Mouse (Mus musculus) limb, embryonic 11.5 days (tissue): ENCODE measurements around the gene Ttc4. TPM values are rescaled to one million over a fixed set of nuclear protein-coding genes. Genes with fewer than 3 reads are reported as not detected.

Experiments
- ATAC-seq: fragments of 200-750 bp; cut with Nextera tagmentation; 2 replicates; pipeline ENCODE4 v1.8.0; 2017; ENCODE audit warnings: low read depth; ENCODE audit not compliant: insufficient number of reproducible peaks, low FRiP score, low TSS enrichment
- DNase-seq: peaks from one replicate; pipeline ENCODE4 v3.0.0-alpha.2; 2015; ENCODE audit warnings: low spot score
- H3K27ac ChIP-seq: fragments of 300-500 bp; sonication (generic); replicated peaks from 2 replicates; pipeline ENCODE4 v1.5.1; 2014; ENCODE audit warnings: low read depth, mild to moderate bottlenecking, low read length
- H3K27me3 ChIP-seq: fragments of 300-500 bp; sonication (generic); 2 replicates; pipeline ENCODE4 v1.6.1; 2014; ENCODE audit warnings: mild to moderate bottlenecking, low read length, mixed read lengths; ENCODE audit not compliant: control insufficient read depth, insufficient read depth
- H3K36me3 ChIP-seq: fragments of 300-500 bp; sonication (generic); 2 replicates; pipeline ENCODE4 v1.6.1; 2014; ENCODE audit warnings: mild to moderate bottlenecking, low read length, moderate library complexity, mixed read lengths; ENCODE audit not compliant: control insufficient read depth, insufficient read depth
- H3K4me1 ChIP-seq: fragments of 300-500 bp; sonication (generic); 2 replicates; pipeline ENCODE4 v1.6.1; 2014; ENCODE audit warnings: low read length, mixed read lengths; ENCODE audit not compliant: control insufficient read depth, insufficient read depth
- H3K4me2 ChIP-seq: fragments of 300-500 bp; sonication (generic); 2 replicates; pipeline ENCODE4 v1.6.1; 2014; ENCODE audit warnings: low read depth, mild to moderate bottlenecking, moderate library complexity; ENCODE audit not compliant: severe bottlenecking
- H3K4me3 ChIP-seq: fragments of 300-500 bp; sonication (generic); 2 replicates; pipeline ENCODE4 v1.5.1; 2014; ENCODE audit warnings: low read depth, low read length
- H3K9ac ChIP-seq: fragments of 300-500 bp; sonication (generic); 2 replicates; pipeline ENCODE4 v1.6.1; 2014; ENCODE audit warnings: mild to moderate bottlenecking, low read length
- H3K9me3 ChIP-seq: fragments of 300-500 bp; sonication (generic); 2 replicates; pipeline ENCODE4 v1.6.1; 2016; ENCODE audit warnings: low read length; ENCODE audit not compliant: control insufficient read depth
- WGBS: fragments of 180-500 bp; shearing (Covaris S2); extraction: QIAGEN DNeasy Blood & Tissue Kit; methylation state at CpG from one replicate; pipeline ENCODE4 v1.1.7; 2014; 5-methylcytosine and 5-hydroxymethylcytosine counted together
- polyA plus RNA-seq: library from polyadenylated mRNA; unstranded; fragments of >200 nt; fragmentation: Nextera tagmentation; extraction: Ambion mirVana; gene quantifications from 2 replicates; pipeline ENCODE4 v1.2.1, GENCODE M21; 2014

Gene Ttc4
- polyA plus RNA-seq, 1 experiment from 2014 or later: 101 TPM

GRCm38 (mm10) chr4:106665673-106666072, 13.1 kb downstream of the Ttc4 start:
- no peak overlapping the region for H3K27ac ChIP-seq
- H3K36me3 ChIP-seq: peaks cover 34% of the 10 kb centered on the region
- H3K9me3 ChIP-seq: no peaks in the 10 kb centered on the region
- DNase-seq (no peak), ATAC-seq (no peak)
- H3K4me2 ChIP-seq: no peak overlapping the region
- H3K9ac ChIP-seq: no peak overlapping the region
- no peaks in the 10 kb centered on the region for H3K4me1 ChIP-seq
- H3K27me3 ChIP-seq: no peaks in the 10 kb centered on the region
- H3K4me3 ChIP-seq: no peak overlapping the region
- 93% methylated on average over 10 of the region's 10 CpGs for WGBS

- no peak overlapping the region for H3K9ac ChIP-seq
- H3K36me3 ChIP-seq: peaks cover 31% of the 10 kb centered on the region
- H3K27me3 ChIP-seq: no peaks in the 10 kb centered on the region
- H3K4me3 ChIP-seq: no peak overlapping the region
- H3K4me1 ChIP-seq: no peaks in the 10 kb centered on the region
- 98% methylated on average over 2 of the region's 2 CpGs for WGBS
- DNase-seq (no peak), ATAC-seq (no peak)
- H3K4me2 ChIP-seq: no peak overlapping the region
- H3K9me3 ChIP-seq: no peaks in the 10 kb centered on the region
- no peak overlapping the region for H3K27ac ChIP-seq
Measured at GRCm38 (mm10) chr4:106665269-106665668, 13.5 kb downstream of the Ttc4 start.

DNA sequence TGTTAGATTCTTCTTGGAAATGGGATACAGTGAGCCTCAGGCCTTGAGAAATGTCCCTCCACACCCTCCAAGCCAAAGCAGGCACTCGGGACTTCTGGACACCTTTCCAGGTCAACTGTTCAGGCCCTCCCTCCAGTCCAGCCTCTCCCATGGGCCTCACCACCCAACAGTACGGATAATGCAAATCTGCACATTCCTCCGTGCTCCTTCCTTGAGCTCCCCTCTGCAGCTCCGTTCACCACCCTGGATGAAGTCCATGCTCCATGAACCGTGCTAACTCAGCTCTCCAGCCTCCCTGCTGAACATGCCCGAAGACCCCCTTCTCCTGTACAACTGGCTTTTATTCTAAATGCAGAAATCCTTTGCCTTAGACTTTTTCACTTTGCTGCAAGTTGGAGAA, 14.0 kb downstream of the Ttc4 start:
- no peak for ATAC-seq
- Histone ChIP-seq H3K4me2 (no peak overlapping the region), H3K9me3 (no peaks in the 10 kb centered on the region), H3K4me1 (no peaks in the 10 kb centered on the region), H3K27me3 (no peaks in the 10 kb centered on the region), H3K27ac (no peak overlapping the region), H3K36me3 (peaks cover 27% of the 10 kb centered on the region), H3K9ac (no peak overlapping the region), H3K4me3 (no peak overlapping the region)
- WGBS: 93% methylated on average over 6 of the region's 6 CpGs
- no peak for DNase-seq

DNA sequence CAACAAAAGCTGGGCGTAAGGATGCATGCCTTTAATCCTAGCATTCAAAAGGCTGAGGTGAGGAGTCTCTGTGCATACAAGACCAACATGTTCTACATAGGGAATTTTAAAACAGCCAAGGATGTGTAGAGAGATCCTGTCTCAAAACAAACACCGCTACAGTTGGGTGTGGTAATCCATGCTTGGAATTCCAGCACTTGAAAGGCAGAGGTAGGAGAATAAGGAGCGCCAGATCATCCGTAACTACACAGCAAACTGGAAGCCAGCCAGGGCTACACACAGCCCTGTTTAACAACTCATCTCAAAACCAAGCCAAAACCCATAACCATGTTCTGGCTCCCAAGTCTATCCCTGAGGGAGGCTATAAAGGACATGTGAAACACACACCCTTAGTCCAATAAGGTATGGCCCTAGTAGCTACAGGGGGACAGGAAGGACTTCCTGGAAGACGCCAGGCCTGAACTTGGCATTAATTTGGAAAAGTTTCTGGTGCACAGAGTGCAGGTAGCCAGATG, 14.7 kb downstream of the Ttc4 start:
- WGBS: 89% methylated on average over 5 of the region's 5 CpGs
- no peak overlapping the region for H3K9ac ChIP-seq
- peaks cover 26% of the 10 kb centered on the region for H3K36me3 ChIP-seq
- H3K4me2 ChIP-seq: no peak overlapping the region
- H3K27ac ChIP-seq: no peak overlapping the region
- H3K4me3 ChIP-seq: no peak overlapping the region
- DNase-seq (no peak), ATAC-seq (no peak)
- no peaks in the 10 kb centered on the region for H3K4me1 ChIP-seq
- no peaks in the 10 kb centered on the region for H3K9me3 ChIP-seq
- H3K27me3 ChIP-seq: no peaks in the 10 kb centered on the region

DNA sequence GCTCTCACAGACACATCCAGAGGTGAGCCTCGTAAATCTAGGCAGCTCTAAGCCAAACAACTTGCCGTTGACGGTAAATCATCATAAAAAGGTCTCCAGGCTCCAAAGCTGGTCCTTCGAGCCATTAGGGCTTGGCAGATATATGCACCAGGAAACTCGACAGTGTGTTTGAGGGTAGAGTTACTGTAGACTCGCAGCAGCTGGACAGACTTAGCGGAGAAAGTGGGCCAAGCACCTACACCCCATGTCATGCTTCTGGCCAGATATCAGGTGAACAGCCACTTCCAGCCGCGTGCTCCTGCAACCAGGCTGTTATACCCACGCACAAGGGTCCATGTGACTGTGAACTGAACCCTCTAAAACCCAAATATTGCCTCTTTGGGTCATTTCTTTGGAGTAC, 23.1 kb downstream of the Ttc4 start:
- no peak overlapping the region for H3K4me2 ChIP-seq
- DNase-seq: no peak
- H3K36me3 ChIP-seq: peaks cover 4% of the 10 kb centered on the region
- ATAC-seq: no peak
- no peaks in the 10 kb centered on the region; the same call in 1 of the 2 replicates for H3K4me1 ChIP-seq
- no peaks in the 10 kb centered on the region for H3K27me3 ChIP-seq
- H3K9ac ChIP-seq: no peak overlapping the region
- H3K27ac ChIP-seq: no peak overlapping the region
- WGBS: 74% methylated on average over 10 of the region's 10 CpGs
- H3K9me3 ChIP-seq: no peaks in the 10 kb centered on the region
- no peak overlapping the region for H3K4me3 ChIP-seq

- H3K4me2 ChIP-seq: no peak overlapping the region
- H3K36me3 ChIP-seq: peaks cover 2% of the 10 kb centered on the region; the same call in 1 of the 2 replicates
- DNase-seq (no peak), ATAC-seq (no peak)
- H3K9me3 ChIP-seq: no peaks in the 10 kb centered on the region
- H3K4me3 ChIP-seq: no peak overlapping the region
- H3K27me3 ChIP-seq: no peaks in the 10 kb centered on the region
- H3K4me1 ChIP-seq: no peaks in the 10 kb centered on the region; the same call in 1 of the 2 replicates
- H3K9ac ChIP-seq: no peak overlapping the region
- H3K27ac ChIP-seq: no peak overlapping the region
- 91% methylated on average over 15 of the region's 15 CpGs for WGBS
Measured at GRCm38 (mm10) chr4:106653051-106653450, 25.7 kb downstream of the Ttc4 start.

DNA sequence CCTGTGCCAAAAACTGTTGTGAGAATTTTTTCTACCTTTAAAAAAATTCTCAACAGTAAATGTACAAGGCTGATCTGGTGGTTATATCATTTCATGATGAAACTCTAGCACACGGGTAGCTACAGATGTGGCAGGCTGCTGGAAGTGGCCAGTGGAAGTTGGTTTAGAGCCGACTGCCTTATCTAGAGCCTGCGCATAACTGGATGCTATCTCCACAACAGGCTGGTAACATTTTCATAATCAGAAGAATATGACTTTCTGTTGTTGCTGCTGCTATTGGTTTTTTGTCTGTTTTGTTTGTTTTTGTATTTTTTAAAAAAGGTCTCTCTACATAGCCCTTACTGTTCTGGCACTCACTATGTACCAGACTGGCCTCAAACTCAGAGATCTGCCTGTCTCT, 26.2 kb downstream of the Ttc4 start:
- WGBS: 94% methylated on average over 3 of the region's 3 CpGs
- DNase-seq: no peak
- no peaks in the 10 kb centered on the region; the same call in 1 of the 2 replicates for H3K4me1 ChIP-seq
- no peak overlapping the region for H3K4me2 ChIP-seq
- H3K27ac ChIP-seq: no peak overlapping the region
- peaks cover 2% of the 10 kb centered on the region; the same call in 1 of the 2 replicates for H3K36me3 ChIP-seq
- no peak overlapping the region for H3K4me3 ChIP-seq
- no peaks in the 10 kb centered on the region for H3K9me3 ChIP-seq
- no peak for ATAC-seq
- no peaks in the 10 kb centered on the region for H3K27me3 ChIP-seq
- H3K9ac ChIP-seq: no peak overlapping the region

- H3K9ac ChIP-seq: peak within 1 kb of the TSS; percentile 62
- H3K9me3 ChIP-seq: no peaks in the 10 kb centered on the region
- H3K4me3 ChIP-seq: peak within 1 kb of the TSS; percentile 59
- peak; percentile 93 for ATAC-seq
- peak; percentile 99 for DNase-seq
- 3% methylated on average over 40 of the region's 40 CpGs for WGBS
- H3K4me2 ChIP-seq: peak within 1 kb of the TSS; percentile 88
- H3K36me3 ChIP-seq: peaks cover 2% of the 10 kb centered on the region; the same call in 1 of the 2 replicates
- H3K27me3 ChIP-seq: no peaks in the 10 kb centered on the region
- no peaks in the 10 kb centered on the region; the same call in 1 of the 2 replicates for H3K4me1 ChIP-seq
- peak within 1 kb of the TSS; percentile 66 for H3K27ac ChIP-seq
Measured at GRCm38 (mm10) chr4:106650833-106651527, 27.8 kb downstream of the Ttc4 start, which contains the start of gene Pars2. Gene Pars2 (plus strand): TSS chr4:106651069.
